Mouse (Mus musculus) left cerebral cortex, postnatal 10 days (tissue): ENCODE data around the gene Tmem167. TPM values are rescaled to one million over a fixed set of nuclear protein-coding genes. Genes with fewer than 3 reads are reported as not detected.
"Not testable (repeated sequence)": the region's sequence is repeated elsewhere in the genome, so short reads cannot be mapped to it uniquely, and the experiment has no call there.

Experiments
- DNase-seq, 2 experiments: peaks; one replicate each; pipeline ENCODE4 v3.0.0; 2021 to 2022; ENCODE audit warnings: low spot score in 2 of 2, mixed read lengths in 1 of 2; ENCODE audit errors: extremely low spot score in 1 of 2
- intact Hi-C: fragments of 180-260 bp; cut with DNase I; formaldehyde crosslinking; loops from one replicate; pipeline ENCODE4 v1.15.1; 2025
- total RNA-seq, 2 experiments: library from RNA; stranded (reverse); gene quantifications; 2 replicates each; pipeline ENCODE4 v1.2.3; 2021

Tmem167 gene
- 10 to 100 TPM; 32.0 to 32.9 TPM for total RNA-seq

DNA sequence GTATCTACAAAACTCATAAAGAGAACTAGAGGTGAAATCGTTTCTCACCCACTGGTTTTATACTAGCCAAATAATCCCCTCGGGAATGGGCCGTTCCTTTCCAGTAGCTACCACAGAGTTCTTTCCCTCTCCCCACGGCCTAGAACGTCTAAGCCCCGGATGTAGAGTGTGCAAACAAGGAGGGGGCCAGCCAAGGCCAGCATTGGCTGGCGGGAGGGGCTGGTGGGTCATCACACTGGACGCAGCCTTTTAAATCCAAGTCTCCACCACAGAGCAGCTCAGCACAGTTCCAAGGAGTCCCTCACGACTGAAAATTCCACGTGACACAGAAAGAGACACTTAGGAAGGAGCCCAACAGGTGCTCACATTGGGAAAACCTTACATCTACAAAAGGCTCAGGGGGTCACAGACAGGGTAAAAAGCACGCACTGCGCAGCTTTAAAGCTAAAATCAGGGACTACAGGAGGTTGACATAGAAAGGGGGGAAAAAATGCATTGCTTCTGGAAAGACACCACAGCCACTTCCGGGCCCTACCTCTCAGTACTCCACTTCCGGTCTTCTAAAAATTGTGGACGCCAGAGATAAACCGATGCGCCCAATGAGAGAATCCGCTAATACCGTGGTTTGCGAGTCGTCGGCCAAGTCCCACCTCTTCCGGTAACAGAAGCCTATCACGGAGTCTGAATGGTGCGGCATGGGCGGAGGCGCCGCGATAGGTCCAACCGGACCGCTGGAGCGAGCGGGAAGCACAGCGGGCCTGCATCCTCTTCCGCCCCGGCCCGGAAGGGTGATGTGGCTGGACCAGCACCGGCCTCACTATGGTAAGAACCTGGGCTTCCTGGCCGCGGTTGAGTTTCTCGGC, at the start of gene Tmem167, which contains the start of gene Xrcc4:
Gene Tmem167 (plus strand): TSS at position 162 of the 863 bp plus-strand sequence.
Gene Xrcc4 (minus strand): TSS at position 647 of the 863 bp plus-strand sequence.
- intact Hi-C loops: loop anchor here (5.0 kb wide), 1 partner anchor 347 kb away; the partner anchor contains the start of gene Vcan
- DNase-seq: peak; percentile 98 to 99

- intact Hi-C loops: no loop called here
- no peak for DNase-seq
Measured at GRCm38 (mm10) chr13:90039613-90040012, 49.3 kb upstream of the Tmem167 start.

- DNase-seq: no peak
- intact Hi-C loops: no loop called here
Measured at GRCm38 (mm10) chr13:90051735-90052134, 37.2 kb upstream of the Tmem167 start.

DNA sequence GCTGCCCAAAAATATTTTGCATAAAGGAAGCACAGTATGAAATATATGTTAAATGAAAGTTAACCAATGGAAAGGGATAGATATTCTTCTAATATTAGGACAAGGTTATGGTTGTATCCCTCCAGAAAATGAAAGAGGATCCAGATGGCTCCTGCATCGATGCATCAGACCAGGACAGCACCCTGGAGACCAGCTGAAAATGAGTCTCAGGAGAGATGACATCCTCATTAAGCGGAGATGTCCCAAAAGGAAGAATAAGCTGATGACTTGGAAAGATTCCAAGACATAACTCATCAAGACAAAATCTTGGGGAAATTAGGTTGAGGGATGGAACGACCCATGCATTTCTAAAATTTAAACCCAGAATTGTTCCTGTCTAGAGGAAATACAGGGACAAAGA, 36.5 kb upstream of the Tmem167 start:
- intact Hi-C loops: no loop called here
- DNase-seq: no peak

- intact Hi-C loops: no loop called here
- no peak for DNase-seq
Measured at GRCm38 (mm10) chr13:90061877-90062276, 27.0 kb upstream of the Tmem167 start.

- intact Hi-C loops: loop anchor here (5.0 to 10.0 kb wide), 2 partner anchors 348 to 425 kb away; partner anchors contain the start of gene Vcan
- DNase-seq: no peak
Measured at GRCm38 (mm10) chr13:90089825-90090183, 881 bp downstream of the Tmem167 start.

DNA sequence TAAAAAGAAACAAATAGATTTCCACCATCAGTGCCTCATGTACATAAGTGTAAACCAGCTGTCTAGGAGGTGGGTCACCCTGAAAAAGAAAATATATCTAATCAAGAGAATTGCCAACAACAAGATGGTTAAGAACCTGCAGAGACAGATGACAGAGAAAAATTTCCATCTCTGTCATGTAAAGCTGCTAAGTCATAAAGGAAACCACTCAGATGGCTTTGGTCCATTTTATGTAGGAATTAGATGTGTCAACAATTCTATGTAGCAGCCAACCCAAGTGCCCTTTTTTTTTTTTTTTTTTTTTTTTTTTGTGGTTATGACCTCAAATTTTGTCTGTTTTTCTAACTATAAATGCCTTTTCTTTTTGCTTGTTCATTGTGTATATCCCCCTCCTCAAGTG, 12.6 kb downstream of the Tmem167 start:
- intact Hi-C loops: no loop called here
- DNase-seq: no peak

DNA sequence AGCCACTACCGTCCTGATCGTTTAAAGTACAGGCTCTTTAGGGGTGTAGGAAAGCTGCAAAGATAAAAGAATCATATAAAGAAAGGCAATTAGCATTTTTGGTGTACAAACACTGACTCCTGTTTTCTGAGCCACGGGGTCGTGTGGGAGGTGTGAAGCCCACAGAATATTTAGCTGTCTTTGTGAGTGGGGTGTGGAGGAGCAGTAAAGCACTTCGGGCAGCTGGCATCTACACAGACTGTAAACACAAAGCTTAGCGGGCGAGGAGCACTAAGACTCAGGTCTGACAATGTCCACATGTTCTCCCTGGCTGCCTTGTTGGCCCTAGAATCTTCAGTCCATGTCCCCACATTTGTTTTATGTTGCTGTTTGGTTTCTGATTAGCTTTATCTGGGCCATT, 17.2 kb downstream of the Tmem167 start:
- no peak for DNase-seq
- intact Hi-C loops: no loop called here

DNA sequence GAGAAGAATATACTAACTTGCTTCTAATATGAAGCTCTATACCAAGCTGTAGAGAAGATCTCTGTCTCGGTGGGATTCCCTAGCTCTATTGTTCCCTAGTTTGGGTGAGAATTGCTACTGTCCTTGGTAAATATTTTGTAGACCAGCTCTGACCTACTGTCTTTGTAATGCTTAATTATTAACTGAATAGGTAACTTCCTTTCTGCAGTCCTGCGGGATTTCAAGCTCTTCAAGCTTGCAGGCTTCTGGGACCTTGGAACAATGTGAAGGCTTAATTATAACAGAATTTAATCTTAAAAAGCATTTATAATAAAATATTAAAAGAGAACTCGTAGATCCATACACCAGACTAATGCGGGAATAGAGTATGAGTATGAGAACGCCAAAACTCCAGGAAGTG, 19.8 kb downstream of the Tmem167 start:
- not testable (repeated sequence) for DNase-seq

DNA sequence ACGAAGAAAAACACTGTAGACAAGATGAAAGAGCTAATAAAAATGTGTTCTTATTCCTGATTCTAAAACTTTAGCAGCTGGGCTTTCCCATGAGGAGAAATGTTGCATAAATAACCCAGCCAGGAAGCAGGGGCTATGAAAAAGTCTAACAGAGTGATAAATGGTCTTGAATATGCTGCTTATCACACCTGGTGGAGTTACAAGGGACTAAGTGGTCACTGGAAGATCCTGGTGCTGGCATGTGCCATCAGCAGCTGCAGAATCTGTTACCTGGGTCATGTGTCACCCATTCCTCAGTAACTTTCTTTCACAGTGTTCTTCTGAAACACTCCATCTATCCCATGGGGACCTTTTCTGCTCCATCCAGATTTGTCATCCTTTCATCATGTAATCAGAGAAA, 22.8 kb downstream of the Tmem167 start:
- DNase-seq: no peak
- intact Hi-C loops: no loop called here

More for the DNA sequence above, 19.8 kb downstream of the Tmem167 start:
- intact Hi-C loops: not testable (repeated sequence)

- intact Hi-C loops: no loop called here
- DNase-seq: peak; percentile 62 to 66
Measured at GRCm38 (mm10) chr13:90136156-90136910, 47.4 kb downstream of the Tmem167 start.

GRCm38 (mm10) chr13:90141681-90142080, 52.8 kb downstream of the Tmem167 start:
- intact Hi-C loops: no loop called here
- DNase-seq: no peak

- intact Hi-C loops: no loop called here
Measured at GRCm38 (mm10) chr13:90143245-90143644, 54.3 kb downstream of the Tmem167 start.

GRCm38 (mm10) chr13:90151881-90152280, 63.0 kb downstream of the Tmem167 start:
- no peak for DNase-seq
- intact Hi-C loops: no loop called here

More at GRCm38 (mm10) chr13:90143245-90143644, 54.3 kb downstream of the Tmem167 start:
- no peak for DNase-seq

GRCm38 (mm10) chr13:90152536-90153273, 63.8 kb downstream of the Tmem167 start:
- DNase-seq: no peak
- intact Hi-C loops: no loop called here

- no peak for DNase-seq
- intact Hi-C loops: no loop called here
Measured at GRCm38 (mm10) chr13:90164147-90164546, 75.2 kb downstream of the Tmem167 start.

DNA sequence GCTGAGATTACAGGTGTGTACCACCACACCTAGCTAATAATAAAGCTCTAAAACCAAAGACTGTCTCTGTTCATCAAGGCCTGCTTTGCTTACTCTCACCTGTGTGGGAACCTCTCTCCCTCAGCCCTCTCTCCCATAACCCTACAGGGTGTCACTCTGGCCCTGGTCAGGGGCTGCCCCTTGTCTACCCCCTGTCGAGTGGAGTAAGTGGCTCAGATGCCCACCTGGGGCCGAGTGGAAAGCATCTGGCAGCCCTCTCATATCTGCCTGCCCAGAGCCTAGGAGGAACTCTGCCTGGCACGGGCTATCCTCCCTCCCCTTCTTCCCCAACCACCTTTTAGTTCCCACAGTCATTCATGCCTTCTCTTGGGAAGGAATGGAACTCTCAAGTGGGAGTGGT, 78.1 kb downstream of the Tmem167 start:
- no peak for DNase-seq
- intact Hi-C loops: no loop called here

- intact Hi-C loops: no loop called here
Measured at GRCm38 (mm10) chr13:90170100-90170781, 81.3 kb downstream of the Tmem167 start.

DNA sequence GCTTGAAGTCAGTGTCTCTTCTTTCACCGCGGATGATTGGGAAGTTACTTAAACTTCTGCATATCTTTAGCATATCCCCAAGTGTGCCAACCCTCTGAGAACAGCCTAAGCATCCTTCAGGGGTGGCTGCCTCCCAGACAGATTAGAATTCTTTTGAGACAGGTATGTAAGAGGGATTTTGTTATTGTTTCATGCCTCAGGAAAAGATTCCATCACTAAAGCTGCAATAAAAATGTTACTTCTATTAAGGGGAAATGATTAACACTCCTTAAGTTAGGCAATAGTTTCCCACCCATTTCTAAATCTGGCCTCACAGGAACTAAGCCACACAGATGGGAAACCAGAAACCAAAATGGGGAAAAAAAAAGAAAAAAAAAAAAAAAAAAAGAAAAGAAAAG, 81.9 kb downstream of the Tmem167 start:
- intact Hi-C loops: no loop called here
- no peak for DNase-seq

More at GRCm38 (mm10) chr13:90170100-90170781, 81.3 kb downstream of the Tmem167 start:
- DNase-seq: no peak
